Mouse (Mus musculus) lung, postnatal 0 days (tissue): ENCODE results near the gene Zfp524.

Experiments used
- CTCF ChIP-seq: IDR thresholded peaks from 2 replicates; pipeline ENCODE4 v1.5.1; 2016; ENCODE audit warnings: antibody characterized with exemption, mild to moderate bottlenecking
- EP300 ChIP-seq: IDR thresholded peaks from 2 replicates; pipeline ENCODE4 v1.6.1; 2016; ENCODE audit warnings: antibody characterized with exemption, mild to moderate bottlenecking, control low read depth

GRCm38 (mm10) chr7:5038940-5039339 is 24.7 kb downstream of the Zfp524 start:
- TF ChIP-seq CTCF (no peak), EP300 (no peak)
